Mouse (Mus musculus): ENCODE measurements at regions not wholly inside any gene's neighbourhood (a gene's known extent, or its start where the extent isn't known, plus 50 kb on each side); places are given as distances from the start of the nearest gene placed in this dataset.

DNA sequence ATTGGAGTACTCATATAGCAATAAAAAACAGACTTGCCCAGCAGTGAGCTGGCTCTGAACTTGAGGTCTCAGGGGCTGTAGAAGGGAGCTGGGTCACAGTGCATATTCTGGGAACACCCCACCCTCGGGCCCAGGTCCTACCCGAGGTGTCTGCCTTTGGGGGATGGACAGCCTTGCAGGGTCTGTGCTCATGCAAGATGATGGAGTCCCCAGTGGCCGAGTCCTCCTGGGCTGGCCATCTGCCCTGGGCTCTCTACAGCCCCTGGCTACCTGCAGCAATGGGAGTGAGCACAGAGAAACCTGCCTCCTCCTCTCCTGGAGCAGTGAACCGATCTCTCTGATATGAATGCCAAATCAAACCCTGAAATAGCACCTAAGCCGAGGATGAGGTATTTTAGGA is 117.9 kb downstream of the Tex29 start:
- TF ChIP-seq CTCF (IDR thresholded peaks at IDR 0.05; ENCODE audit: low read depth, low read length), result no peak
- TF ChIP-seq POLR2A (IDR thresholded peaks at IDR 0.05; ENCODE audit: borderline replicate concordance, low read depth, low read length), result no peak
